Mouse (Mus musculus): ENCODE measurements around the gene Rac1. TPM values are rescaled to one million over a fixed set of nuclear protein-coding genes. Genes with fewer than 3 reads are reported as not detected.

The Rac1 gene
- polyA plus RNA-seq, 1 experiment: 504 TPM

GRCm38 (mm10) chr5:143514878-143515277, 13.0 kb downstream of the Rac1 start:
- Histone ChIP-seq H3K27ac (ENCODE audit: insufficient read depth, low read depth, low read length) (peak overlapping the region; percentile 41), H3K4me3 (ENCODE audit: low read depth, low read length) (no peak overlapping the region), H3K27me3 (ENCODE audit: control insufficient read depth, insufficient read depth, low read length) (no peaks in the 10 kb centered on the region), H3K4me1 (ENCODE audit: control insufficient read depth, insufficient read depth, insufficient read length, low read length) (peaks cover 33% of the 10 kb centered on the region), H3K36me3 (ENCODE audit: control insufficient read depth, insufficient read depth, low read length) (peaks cover 47% of the 10 kb centered on the region)
- TF ChIP-seq POLR2A (IDR thresholded peaks at IDR 0.05; ENCODE audit: low read depth, low read length) (no peak), CTCF (IDR thresholded peaks at IDR 0.05; ENCODE audit: extremely low read depth, insufficient read length, insufficient replicate concordance, low read depth, low read length) (no peak)
- 66% methylated on average over 5 of the region's 5 CpGs for WGBS

- no peaks in the 10 kb centered on the region for H3K27me3 ChIP-seq (ENCODE audit: control insufficient read depth, insufficient read depth, low read length)
- H3K4me1 ChIP-seq (ENCODE audit: control insufficient read depth, insufficient read depth, insufficient read length, low read length): peaks cover 19% of the 10 kb centered on the region
- no peak overlapping the region for H3K4me3 ChIP-seq (ENCODE audit: low read depth, low read length)
- TF ChIP-seq CTCF (IDR thresholded peaks at IDR 0.05; ENCODE audit: extremely low read depth, insufficient read length, insufficient replicate concordance, low read depth, low read length) (no peak), POLR2A (IDR thresholded peaks at IDR 0.05; ENCODE audit: low read depth, low read length) (no peak)
- 47% methylated on average over 4 of the region's 4 CpGs for WGBS
- H3K27ac ChIP-seq (ENCODE audit: insufficient read depth, low read depth, low read length): peak overlapping the region; percentile 31
- H3K36me3 ChIP-seq (ENCODE audit: control insufficient read depth, insufficient read depth, low read length): peaks cover 67% of the 10 kb centered on the region
Observed at GRCm38 (mm10) chr5:143512305-143512704, 15.5 kb downstream of the Rac1 start.

- TF ChIP-seq POLR2A (IDR thresholded peaks at IDR 0.05; ENCODE audit: low read depth, low read length) (no peak), CTCF (IDR thresholded peaks at IDR 0.05; ENCODE audit: extremely low read depth, insufficient read length, insufficient replicate concordance, low read depth, low read length) (no peak)
- peak overlapping the region; percentile 31 for H3K27ac ChIP-seq (ENCODE audit: insufficient read depth, low read depth, low read length)
- 64% methylated on average over 4 of the region's 4 CpGs for WGBS
Observed at GRCm38 (mm10) chr5:143511577-143511976, 16.3 kb downstream of the Rac1 start.

GRCm38 (mm10) chr5:143509737-143510136, 18.1 kb downstream of the Rac1 start:
- H3K36me3 ChIP-seq (ENCODE audit: control insufficient read depth, insufficient read depth, low read length): peaks cover 67% of the 10 kb centered on the region
- no peak overlapping the region for H3K4me3 ChIP-seq (ENCODE audit: low read depth, low read length)
- H3K27ac ChIP-seq (ENCODE audit: insufficient read depth, low read depth, low read length): no peak overlapping the region
- TF ChIP-seq POLR2A (IDR thresholded peaks at IDR 0.05; ENCODE audit: low read depth, low read length) (no peak), CTCF (IDR thresholded peaks at IDR 0.05; ENCODE audit: extremely low read depth, insufficient read length, insufficient replicate concordance, low read depth, low read length) (no peak)
- H3K4me1 ChIP-seq (ENCODE audit: control insufficient read depth, insufficient read depth, insufficient read length, low read length): peaks cover 15% of the 10 kb centered on the region
- WGBS: 57% methylated on average over 11 of the region's 11 CpGs
- no peaks in the 10 kb centered on the region for H3K27me3 ChIP-seq (ENCODE audit: control insufficient read depth, insufficient read depth, low read length)

More at GRCm38 (mm10) chr5:143511577-143511976, 16.3 kb downstream of the Rac1 start:
- no peak overlapping the region for H3K4me3 ChIP-seq (ENCODE audit: low read depth, low read length)
- peaks cover 68% of the 10 kb centered on the region for H3K36me3 ChIP-seq (ENCODE audit: control insufficient read depth, insufficient read depth, low read length)
- no peaks in the 10 kb centered on the region for H3K27me3 ChIP-seq (ENCODE audit: control insufficient read depth, insufficient read depth, low read length)
- peaks cover 17% of the 10 kb centered on the region for H3K4me1 ChIP-seq (ENCODE audit: control insufficient read depth, insufficient read depth, insufficient read length, low read length)

- Histone ChIP-seq H3K4me3 (ENCODE audit: low read depth, low read length) (no peak overlapping the region), H3K36me3 (ENCODE audit: control insufficient read depth, insufficient read depth, low read length) (peaks cover 67% of the 10 kb centered on the region), H3K4me1 (ENCODE audit: control insufficient read depth, insufficient read depth, insufficient read length, low read length) (peaks cover 13% of the 10 kb centered on the region), H3K27me3 (ENCODE audit: control insufficient read depth, insufficient read depth, low read length) (no peaks in the 10 kb centered on the region), H3K27ac (ENCODE audit: insufficient read depth, low read depth, low read length) (no peak overlapping the region)
- TF ChIP-seq CTCF (IDR thresholded peaks at IDR 0.05; ENCODE audit: extremely low read depth, insufficient read length, insufficient replicate concordance, low read depth, low read length) (no peak), POLR2A (IDR thresholded peaks at IDR 0.05; ENCODE audit: low read depth, low read length) (no peak)
- WGBS: 65% methylated on average over 9 of the region's 9 CpGs
Observed at GRCm38 (mm10) chr5:143509294-143509693, 18.5 kb downstream of the Rac1 start.

GRCm38 (mm10) chr5:143505545-143505944, 22.3 kb downstream of the Rac1 start:
- peaks cover 56% of the 10 kb centered on the region for H3K36me3 ChIP-seq (ENCODE audit: control insufficient read depth, insufficient read depth, low read length)
- H3K27ac ChIP-seq (ENCODE audit: insufficient read depth, low read depth, low read length): no peak overlapping the region
- no peak overlapping the region for H3K4me3 ChIP-seq (ENCODE audit: low read depth, low read length)
- no peaks in the 10 kb centered on the region; the same call in none of the 2 replicates for H3K4me1 ChIP-seq (ENCODE audit: control insufficient read depth, insufficient read depth, insufficient read length, low read length)
- no peak for TF ChIP-seq POLR2A (IDR thresholded peaks at IDR 0.05; ENCODE audit: low read depth, low read length)
- TF ChIP-seq CTCF (IDR thresholded peaks at IDR 0.05; ENCODE audit: extremely low read depth, insufficient read length, insufficient replicate concordance, low read depth, low read length): no peak
- H3K27me3 ChIP-seq (ENCODE audit: control insufficient read depth, insufficient read depth, low read length): no peaks in the 10 kb centered on the region
- WGBS: 75% methylated on average over 7 of the region's 7 CpGs

- H3K4me1 ChIP-seq (ENCODE audit: control insufficient read depth, insufficient read depth, insufficient read length, low read length): no peaks in the 10 kb centered on the region; the same call in 1 of the 2 replicates
- H3K4me3 ChIP-seq (ENCODE audit: low read depth, low read length): no peak overlapping the region
- 77% methylated on average over 8 of the region's 8 CpGs for WGBS
- H3K36me3 ChIP-seq (ENCODE audit: control insufficient read depth, insufficient read depth, low read length): peaks cover 55% of the 10 kb centered on the region
- TF ChIP-seq CTCF (IDR thresholded peaks at IDR 0.05; ENCODE audit: extremely low read depth, insufficient read length, insufficient replicate concordance, low read depth, low read length): no peak
- no peak for TF ChIP-seq POLR2A (IDR thresholded peaks at IDR 0.05; ENCODE audit: low read depth, low read length)
- H3K27ac ChIP-seq (ENCODE audit: insufficient read depth, low read depth, low read length): no peak overlapping the region
- no peaks in the 10 kb centered on the region for H3K27me3 ChIP-seq (ENCODE audit: control insufficient read depth, insufficient read depth, low read length)
Observed at GRCm38 (mm10) chr5:143505056-143505455, 22.8 kb downstream of the Rac1 start.

Data from small intestine, adult 2 months (tissue).